Mouse (Mus musculus) yolk sac, embryonic 10.5 days (tissue): ENCODE results near the gene Zcchc7.
"Not testable (repeated sequence)": the region's sequence is repeated elsewhere in the genome, so short reads cannot be mapped to it uniquely, and the experiment has no call there.

Experiments
- DNase-seq: peaks from one replicate; pipeline ENCODE4 v3.0.0-alpha.2; 2017; ENCODE audit warnings: low spot score

Zcchc7 gene

DNA sequence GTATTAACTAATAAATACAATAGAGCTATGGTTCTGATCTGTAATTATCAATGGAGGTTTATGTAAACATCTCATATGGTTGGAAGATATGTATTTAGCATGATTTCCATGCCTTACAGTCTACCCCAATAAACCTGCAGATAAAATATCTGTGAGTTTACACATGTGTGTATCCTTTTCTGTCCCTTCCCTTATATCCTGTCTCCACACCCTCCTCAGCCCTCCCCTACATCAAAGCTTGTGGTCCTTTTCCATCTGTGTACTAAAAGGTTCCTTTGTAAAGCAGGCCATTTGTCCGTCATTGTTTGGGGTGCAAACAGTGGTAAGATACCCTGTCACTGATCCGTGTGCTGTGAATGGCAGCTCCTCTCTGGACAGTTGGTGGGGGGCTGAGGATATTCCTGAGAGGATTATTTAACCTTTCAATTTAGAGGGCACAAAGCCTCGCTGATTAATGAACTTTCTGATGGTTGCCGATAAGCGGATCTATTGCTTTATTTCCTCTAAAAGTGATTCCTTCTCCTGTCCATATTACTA, 161.7 kb downstream of the Zcchc7 start:
- DNase-seq, result no peak

DNA sequence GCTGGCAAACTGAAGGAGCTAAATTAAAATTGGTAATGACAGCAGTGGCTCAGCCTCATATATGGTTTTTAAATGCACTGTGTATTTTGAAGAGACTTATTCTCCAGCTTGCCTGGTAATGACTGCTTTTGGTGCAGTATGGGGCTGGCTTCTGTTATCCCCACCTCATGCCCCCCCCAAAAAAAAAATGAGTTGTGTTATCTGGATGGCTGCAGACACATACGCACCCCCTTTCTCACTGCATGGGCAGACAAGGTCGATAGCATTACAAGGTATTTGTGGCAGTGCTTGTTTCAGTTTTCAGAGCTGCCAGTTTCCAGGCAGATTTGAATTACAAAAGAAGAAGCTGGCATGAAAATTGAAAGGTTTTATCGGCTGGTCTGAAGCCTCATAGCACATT, 162.2 kb downstream of the Zcchc7 start:
- DNase-seq, result no peak

DNA sequence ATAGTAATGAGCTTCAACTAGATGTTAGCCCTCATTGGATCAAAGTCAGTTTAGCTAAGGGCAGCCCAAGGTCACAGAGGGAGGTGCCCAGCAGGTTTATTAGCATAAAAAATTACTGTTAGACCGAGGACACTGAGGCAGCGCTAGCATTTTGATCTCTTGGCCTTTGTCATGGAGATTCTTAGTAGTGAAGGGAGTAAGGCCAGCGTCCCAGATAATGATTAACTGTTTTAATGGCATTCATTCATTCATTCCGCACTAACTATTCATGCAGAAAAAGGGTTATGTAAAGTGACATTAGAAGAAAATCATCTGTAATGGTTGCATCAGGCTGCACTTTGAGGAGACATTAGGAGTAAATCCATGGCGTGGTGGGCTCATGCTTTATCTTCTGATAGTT, 165.2 kb downstream of the Zcchc7 start:
- DNase-seq, result no peak

DNA sequence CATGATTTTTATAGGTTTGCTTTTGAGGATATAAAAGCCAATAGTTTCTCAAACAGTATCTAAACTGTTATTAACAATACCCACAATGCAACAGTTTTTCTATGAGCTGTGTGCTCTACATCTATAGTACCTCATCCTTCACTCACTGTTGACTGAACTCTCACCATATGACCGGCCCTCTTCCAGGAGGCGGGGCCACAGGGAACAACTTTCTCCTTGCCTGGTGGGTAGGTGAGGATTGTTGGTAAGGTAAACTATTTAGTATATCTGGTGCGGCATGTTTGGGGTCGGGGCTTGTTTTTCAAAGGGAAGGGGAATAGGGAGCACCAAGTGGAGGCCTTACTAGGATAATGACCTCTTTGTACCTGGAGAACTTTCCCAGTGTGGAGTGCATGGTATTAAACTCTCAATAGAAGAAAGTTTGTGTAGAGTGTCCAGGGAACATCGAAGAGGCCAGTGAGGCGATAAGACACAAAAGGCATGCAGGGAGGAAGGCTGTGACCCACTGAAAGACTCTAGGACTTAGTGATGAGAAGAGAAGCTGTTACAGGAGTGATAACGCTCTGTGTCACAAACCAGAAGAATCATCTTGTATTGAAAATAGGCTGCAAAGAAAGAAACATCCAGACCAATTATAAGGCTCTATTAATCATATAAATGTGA, 166.9 kb downstream of the Zcchc7 start:
- DNase-seq, result no peak

DNA sequence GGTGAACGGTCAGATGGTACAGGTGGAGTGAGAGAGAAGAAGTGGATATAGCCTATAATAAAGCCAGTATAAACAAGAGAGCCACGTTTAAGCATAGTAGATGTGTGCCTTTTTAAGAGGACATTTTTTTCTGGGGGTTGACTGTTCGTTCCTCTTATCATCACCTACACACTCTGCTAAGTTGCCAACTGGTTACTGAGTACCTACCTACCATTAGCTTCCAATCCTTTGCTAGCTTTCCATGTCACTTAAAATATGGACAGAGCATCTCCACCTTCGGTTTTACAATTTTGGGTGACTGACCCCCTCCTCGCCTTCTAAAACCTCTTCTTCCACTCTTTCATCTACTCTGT, 167.4 kb downstream of the Zcchc7 start:
- DNase-seq, result no peak

DNA sequence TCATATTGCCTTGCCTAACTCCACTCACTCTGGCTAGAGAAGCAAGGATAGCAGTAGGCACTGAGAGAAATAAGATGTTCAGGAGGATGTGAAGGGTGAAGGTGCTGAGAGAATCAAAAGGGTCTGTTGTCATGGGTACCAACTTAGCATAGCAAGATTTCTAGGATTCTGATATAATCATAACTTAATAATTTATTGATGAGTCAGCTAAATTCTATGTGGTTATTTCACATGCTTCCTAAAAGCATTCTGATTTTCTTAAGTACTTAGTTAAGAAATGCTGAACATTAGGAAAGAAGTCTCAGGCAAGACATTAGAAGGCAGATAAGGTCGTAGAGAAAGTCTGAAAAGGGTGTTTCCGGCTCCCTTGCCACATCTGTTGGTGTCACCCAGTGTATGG, 172.3 kb downstream of the Zcchc7 start:
- DNase-seq, result no peak

DNA sequence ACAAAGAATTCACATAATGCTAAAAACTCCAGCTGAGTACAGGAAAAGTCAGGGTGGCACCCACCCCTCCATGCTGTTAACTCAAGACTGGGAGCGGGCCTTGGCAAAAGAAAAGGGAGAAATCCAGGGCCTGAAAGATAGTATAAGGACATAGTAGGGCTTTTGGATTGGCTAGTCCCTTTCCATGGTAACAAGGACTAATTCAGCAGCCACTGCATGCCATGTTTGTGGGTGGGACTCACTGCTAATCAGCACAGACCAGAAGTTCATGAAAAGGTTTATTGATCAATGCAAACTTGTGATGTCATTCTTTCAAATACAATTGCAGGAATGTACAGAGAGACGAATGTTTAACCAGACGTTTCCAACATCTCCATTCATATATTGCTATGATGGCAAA, 173.1 kb downstream of the Zcchc7 start:
- no peak for DNase-seq

DNA sequence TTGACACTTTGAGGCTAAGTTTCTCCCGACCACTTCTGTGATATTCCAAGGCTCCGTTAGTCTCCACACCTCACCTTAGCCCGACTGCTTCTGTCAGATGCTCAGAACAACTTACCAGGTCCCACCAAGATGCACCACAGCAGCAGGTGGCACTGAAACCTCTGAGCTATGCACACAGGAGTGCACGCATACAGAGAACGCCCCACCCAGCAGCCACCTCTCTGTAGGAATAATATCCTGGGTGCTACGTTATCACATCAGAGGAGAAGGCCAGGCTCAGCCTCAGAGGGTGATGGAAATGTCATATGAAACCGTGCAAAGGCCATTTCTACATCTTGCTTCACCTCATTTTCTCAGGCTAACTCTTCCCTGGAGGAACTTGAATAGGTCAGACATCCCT, 174.7 kb downstream of the Zcchc7 start:
- DNase-seq, result no peak

DNA sequence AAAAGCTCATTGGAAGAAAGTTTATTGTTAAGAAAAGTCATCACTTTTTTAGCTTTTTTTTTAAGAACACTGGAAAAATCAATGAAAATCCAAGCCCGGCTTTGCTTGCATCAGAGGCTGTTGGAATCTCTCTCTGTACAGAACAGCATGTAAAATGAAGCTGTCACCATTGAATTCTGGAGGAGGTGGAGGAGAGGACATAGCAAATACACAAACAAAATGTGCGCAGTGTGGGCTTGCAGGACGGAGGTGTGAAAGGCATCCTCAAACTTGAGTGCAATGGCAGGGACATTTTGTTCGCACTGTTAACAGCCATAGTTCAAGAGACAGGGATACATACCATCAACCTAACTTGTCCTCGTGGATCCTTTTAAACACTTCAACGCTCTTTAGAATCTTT, 176.1 kb downstream of the Zcchc7 start:
- DNase-seq, result no peak

DNA sequence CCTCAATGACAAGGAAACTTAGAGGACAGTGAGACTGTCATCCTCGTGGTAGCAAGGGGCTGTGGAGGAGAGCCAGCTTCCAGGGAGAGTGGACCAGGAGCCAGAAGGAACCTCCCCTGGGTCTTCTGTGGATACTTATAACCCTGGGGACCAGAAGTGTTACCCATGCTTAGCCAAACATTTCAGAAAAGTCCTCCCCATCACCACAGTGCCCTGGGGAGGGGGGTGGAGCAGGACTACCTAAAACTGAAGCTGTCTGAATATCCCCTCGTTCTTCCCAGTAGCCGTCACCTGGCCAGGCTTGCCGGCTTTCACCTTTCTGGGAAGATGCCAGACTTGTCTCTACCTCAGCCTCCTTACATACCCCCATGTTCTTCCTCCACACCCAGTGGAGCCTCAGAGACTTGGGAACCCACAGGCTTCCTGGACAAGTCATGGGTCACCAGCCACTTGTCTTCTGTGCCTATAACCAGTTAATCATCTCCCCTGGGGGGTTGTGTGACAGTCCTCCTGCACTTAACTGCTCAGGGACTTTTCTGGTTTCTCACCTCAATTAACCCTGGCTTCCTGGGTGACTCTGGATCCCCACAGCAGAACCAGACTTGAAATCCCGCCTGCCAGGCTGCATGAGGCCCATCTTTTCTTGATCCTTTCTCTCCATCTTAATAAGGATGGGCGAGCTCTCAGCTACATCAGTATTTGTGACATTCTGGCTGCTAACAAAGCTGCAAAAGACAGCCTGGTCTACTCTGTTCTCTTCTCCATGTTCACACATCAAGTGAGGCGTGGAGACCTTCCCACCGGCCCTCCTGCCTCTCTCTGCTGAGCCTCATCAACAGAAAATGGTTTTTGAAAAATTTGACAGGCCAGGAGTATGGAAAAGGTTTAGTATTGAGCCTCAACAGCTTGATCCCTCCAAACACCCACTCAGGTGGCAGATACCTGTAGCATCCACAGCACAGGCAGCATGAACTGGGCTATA, 183.0 kb downstream of the Zcchc7 start:
- no peak for DNase-seq

DNA sequence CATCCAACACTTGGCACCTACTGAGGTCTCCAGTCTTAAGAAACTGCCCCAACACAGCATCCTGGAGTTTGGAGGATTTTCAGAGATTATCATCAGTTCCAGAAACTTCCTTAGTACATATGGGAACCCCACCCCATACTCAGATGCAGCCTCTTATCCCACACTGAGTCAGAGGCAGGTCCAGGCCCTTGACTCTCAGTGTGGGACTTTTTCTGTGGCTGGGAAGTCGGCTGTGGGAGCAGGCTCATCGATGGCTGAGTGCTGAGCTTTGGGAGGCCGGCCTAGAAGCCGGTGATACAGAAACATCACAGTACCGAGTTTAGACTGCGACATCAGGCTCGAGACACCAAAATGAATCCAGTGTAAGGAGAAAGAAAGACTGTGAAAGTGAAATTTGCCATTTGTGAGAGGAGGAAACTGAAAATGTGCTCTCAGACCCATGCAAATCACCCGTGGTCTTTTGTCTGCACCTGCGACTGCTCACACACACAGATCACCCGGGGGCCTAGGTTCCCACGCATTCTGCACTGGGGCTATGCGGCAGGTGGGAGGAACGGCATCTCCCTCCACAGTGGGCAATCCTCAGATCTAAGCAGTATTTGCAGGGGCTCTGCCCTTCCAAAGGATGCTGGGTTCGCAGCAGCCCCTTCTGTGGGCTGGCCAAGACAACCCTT, 184.0 kb downstream of the Zcchc7 start:
- no peak for DNase-seq

DNA sequence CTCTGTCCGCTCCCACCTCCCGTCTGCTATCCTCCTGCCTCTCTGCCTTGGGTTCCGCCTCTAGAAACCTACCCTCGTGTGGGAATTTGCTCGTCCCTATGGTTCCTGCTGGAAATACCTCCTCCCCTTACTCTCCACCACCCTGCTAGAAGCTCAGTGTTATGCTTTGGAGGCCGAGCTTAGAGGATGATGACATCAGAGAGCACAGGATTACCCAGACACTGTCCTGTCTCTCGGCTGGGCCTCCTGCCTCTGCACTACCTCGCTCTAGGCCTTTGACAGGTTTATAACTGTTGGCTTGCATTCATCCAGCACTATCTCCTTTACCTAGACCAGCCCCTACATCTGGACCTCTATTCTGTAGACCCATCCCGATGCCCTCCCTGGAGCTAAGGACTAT, 184.6 kb downstream of the Zcchc7 start:
- DNase-seq, result no peak

DNA sequence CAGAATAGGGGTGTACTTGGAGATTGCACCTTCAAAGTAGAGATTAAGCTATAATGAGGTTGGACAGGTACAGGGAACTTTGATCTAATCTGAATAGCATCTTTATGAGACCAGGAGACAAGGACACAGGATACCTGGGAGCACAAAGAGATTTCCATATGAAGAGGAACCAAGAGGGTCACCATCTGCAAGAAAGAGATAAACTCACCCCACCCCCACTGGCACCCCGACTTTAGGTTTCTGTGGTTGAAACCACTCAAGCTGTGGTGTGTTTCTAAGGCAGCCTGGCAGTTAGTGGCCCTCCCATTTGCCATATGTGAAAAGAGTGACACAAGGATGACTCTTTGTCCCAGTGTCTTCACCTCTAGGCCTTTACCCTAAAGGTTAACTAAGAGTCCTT, 186.6 kb downstream of the Zcchc7 start:
- no peak for DNase-seq

DNA sequence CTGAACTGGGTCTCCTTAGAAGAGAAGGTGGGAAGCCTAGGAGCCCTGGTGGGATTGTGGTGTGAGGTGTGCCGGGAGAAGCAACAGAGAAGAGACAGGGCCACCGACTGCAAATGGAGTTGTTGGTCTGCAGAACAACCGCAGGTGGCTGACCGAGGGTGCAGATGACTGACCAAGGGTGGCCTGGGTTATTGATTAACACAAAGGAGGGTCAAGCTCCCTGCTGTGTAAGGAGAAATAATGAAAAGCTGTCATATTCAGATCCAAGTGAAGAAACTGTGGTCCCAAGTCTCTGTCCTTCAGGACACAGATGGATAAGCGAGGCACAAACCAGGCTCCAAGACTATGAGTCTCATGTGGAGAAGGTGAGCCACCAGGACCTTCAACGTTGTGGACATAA, 187.8 kb downstream of the Zcchc7 start:
- peak; percentile 68 for DNase-seq

DNA sequence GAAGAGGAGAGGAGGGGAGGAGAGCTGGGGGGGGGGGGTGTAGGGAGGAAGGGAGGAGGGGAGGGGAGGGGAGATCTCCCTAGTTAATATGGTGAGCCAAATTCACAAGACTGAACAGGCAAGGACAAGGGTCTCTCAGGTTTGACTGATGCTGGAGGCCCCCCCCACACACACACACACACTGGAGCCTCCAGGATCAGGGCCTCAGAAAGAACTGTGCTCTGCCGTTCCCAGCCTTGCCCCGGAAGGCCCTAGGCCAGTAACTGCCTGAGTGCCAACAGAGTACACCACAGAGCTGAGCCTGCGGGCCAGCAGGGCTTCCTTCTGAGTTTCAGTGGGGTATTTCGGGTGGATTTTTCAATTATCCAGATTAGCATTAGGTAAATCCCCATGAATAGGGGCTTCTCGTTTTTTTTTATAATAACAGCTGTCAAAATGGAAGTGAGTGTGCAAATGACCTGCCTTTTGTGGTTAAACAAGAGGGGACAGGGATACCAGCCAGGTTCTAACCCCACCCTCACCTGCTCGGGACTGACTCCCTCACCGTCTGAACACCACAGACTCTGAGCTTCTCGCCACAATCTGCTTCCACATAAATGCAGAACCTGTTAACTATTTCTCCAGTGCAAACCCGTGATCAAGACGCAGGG, 188.9 kb downstream of the Zcchc7 start:
- no peak for DNase-seq

DNA sequence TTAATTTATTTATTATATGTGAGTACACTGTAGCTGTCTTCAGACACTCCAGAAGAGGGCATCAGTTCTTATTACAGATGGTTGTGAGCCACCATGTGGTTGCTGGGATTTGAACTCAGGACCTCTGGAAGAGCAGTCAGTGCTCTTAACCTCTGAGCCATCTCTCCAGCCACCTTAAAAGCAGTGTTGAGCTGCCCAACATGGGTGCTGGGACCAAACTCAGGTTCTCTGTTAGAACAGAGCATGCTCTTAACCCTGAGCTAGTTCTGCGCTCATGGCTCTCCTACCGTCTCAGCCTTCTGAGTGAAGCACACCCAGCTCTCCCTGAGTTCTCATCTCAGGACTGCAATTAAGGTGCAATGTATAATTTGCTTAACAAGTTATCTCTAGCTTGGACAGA, 190.4 kb downstream of the Zcchc7 start:
- not testable (repeated sequence) for DNase-seq

DNA sequence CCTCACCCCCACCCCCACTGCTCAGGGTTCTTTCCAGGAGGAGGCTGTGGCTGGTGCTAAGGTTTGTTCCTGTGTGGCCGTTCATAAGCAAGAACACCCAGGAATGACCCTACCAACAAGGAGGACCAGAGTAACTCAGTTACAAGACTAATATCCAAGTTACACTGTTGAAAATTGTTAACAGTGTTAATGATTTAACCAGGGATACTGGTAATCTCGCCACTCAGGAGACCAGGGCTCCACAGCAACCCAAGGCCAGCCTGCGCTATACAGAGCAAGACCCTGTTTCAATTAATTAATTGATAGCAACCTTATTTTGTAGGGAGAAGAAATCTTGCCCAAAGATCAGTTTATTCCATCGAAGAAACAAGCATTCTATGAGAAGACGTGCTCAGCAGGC, 191.8 kb downstream of the Zcchc7 start:
- no peak for DNase-seq

DNA sequence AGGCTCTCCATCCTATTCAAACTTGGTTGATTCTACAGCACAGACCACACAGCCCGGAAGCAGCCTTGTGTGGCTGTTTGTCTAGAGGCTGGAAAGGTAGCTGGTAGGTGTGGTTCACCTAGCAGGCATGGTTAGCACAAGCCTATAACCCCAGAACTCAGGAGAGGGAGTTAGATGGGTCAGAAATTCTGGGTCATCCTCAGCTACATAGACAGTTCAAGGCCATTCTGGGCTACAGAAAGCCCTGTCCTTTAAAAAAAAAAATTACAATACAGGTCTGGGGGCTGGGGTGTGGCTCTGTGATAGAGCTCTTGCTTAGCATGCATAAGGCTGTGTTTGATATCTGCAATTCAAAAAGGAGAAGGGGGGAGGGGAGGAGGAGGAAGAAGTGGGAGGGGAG, 192.6 kb downstream of the Zcchc7 start:
- no peak for DNase-seq

DNA sequence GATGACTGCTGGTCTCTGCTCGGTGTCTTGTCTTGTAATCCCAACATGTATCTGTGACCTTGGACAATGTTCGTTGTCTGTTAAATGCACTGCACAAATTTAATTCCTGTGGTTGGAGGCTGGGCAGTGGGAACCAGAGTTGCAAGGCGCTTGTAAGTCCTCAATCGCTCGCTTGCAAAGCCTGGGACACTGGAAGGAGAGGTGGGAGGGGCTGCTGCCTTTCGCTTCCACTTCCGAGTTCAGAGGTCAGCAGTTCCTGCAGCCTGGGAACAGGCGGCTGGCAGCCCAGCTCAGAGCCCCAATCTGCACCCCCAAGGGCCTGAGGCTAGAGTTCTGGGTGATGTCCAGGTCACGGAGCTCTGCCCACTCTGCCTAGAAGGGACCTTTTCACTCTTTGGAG, 197.4 kb downstream of the Zcchc7 start:
- DNase-seq, result no peak

DNA sequence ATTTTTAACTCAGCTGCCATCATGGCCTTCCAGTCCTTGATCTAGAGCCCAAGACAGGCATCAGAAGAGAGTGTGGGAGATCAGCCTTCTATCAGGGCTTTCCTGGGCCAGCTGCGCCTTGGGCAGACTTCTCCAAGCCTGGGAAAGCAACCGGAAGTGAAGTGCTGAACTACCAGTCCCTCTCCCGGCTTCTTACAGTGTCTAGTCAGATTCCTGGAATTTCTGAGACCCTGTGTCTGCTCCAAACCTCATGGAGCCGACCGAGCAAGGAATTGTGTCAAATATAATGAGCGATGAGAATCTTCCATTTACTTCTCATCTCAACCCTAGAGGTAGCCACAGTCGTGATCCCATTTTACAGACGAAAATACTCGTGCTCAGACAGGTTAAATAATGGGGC, 203.1 kb downstream of the Zcchc7 start:
- no peak for DNase-seq

DNA sequence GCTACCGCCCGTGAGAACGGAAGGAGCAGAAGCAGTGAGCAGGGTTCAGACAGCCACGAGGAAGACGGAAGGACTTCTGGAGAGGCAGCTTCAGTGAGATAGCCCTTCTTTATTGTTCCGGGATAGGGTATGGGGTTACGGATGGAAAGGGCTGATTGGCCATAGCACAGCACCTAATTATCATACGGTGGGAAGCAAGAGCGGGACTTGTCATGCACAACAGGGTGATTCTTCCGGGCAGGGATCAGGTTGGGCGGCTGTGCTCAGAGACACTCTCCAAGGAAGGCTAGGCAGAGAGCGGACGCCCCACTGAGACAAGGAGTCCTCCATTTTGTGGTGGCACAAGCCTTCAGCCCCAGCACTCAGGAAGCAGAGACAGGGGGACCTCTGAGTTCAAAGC, 203.5 kb downstream of the Zcchc7 start:
- no peak for DNase-seq

DNA sequence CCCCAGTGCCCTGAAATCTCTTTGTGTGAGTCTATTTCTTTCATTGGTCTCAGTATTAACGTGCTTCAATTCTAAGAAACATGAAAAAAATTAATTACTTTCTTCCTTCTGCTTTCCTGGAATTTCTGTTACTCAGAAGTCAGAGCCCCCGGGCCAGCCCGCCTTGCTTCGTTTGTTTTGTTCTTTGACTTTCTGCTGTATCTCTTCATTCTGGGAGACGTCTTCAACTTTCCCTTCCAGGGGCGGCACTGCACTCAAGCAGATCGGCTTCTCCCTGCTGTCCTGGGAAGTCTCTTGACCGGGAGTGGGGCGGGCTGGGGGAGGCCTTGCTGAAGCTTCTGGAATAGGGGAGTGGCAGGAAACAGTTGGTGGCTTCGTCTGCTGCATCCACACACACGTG, 207.5 kb downstream of the Zcchc7 start:
- DNase-seq, result no peak
